Mouse (Mus musculus): ENCODE data around the gene Cog1.

GRCm38 (mm10) chr11:113705966-113706652 is 57.1 kb downstream of the Cog1 start:
- TF ChIP-seq ZNF384 (IDR thresholded peaks at IDR 0.05; ENCODE audit: low read depth, low read length) (no peak), HCFC1 (IDR thresholded peaks at IDR 0.05; ENCODE audit: borderline replicate concordance, insufficient read depth, low read length) (no peak), CHD2 (IDR thresholded peaks at IDR 0.05; ENCODE audit: low read depth, low read length) (no peak), ZC3H11A (IDR thresholded peaks at IDR 0.05; ENCODE audit: borderline replicate concordance, low read depth, low read length) (no peak)
